Mouse (Mus musculus): ENCODE results near the gene Gtf2i. TPM values are rescaled to one million over a fixed set of nuclear protein-coding genes. Genes with fewer than 3 reads are reported as not detected.

Gene Gtf2i
- total RNA-seq, 2 experiments from 2014 or later, result 188 to 206 TPM

GRCm38 (mm10) chr5:134248608-134249244 is 65.8 kb downstream of the Gtf2i start:
- no peak for DNase-seq (ENCODE audit: low spot score in 2 of 2)

- no peak for DNase-seq (ENCODE audit: low spot score in 2 of 2)
These were observed 68.4 kb downstream of the Gtf2i start for GRCm38 (mm10) chr5:134246146-134246545.

- DNase-seq (ENCODE audit: low spot score in 2 of 2), result no peak
These were observed 69.7 kb downstream of the Gtf2i start for GRCm38 (mm10) chr5:134244890-134245289.

GRCm38 (mm10) chr5:134243661-134244436 is 70.7 kb downstream of the Gtf2i start:
- DNase-seq (ENCODE audit: low spot score in 2 of 2), result no peak

GRCm38 (mm10) chr5:134241831-134242230 is 72.7 kb downstream of the Gtf2i start:
- DNase-seq (ENCODE audit: low spot score in 2 of 2), result no peak

GRCm38 (mm10) chr5:134237936-134238760 is 76.4 kb downstream of the Gtf2i start:
- peak in 1 of 2 experiments; percentile 39 for DNase-seq (ENCODE audit: low spot score in 2 of 2)

GRCm38 (mm10) chr5:134237508-134237907 is 77.1 kb downstream of the Gtf2i start:
- no peak for DNase-seq (ENCODE audit: low spot score in 2 of 2)

- DNase-seq (ENCODE audit: low spot score in 2 of 2), result no peak
These were observed 77.8 kb downstream of the Gtf2i start for GRCm38 (mm10) chr5:134236796-134237195.

- DNase-seq (ENCODE audit: low spot score in 2 of 2), result no peak
These were observed 78.3 kb downstream of the Gtf2i start for GRCm38 (mm10) chr5:134236241-134236640.

- peak; percentile 66 to 68 for DNase-seq (ENCODE audit: low spot score in 2 of 2)
These were observed 79.4 kb downstream of the Gtf2i start for GRCm38 (mm10) chr5:134235111-134235510.

- no peak for DNase-seq (ENCODE audit: low spot score in 2 of 2)
These were observed 80.4 kb downstream of the Gtf2i start for GRCm38 (mm10) chr5:134234205-134234604.

- DNase-seq (ENCODE audit: low spot score in 2 of 2), result no peak
These were observed 81.3 kb downstream of the Gtf2i start for GRCm38 (mm10) chr5:134233244-134233651.

- DNase-seq (ENCODE audit: low spot score in 2 of 2), result no peak
These were observed 82.0 kb downstream of the Gtf2i start for GRCm38 (mm10) chr5:134232568-134232967.

- no peak for DNase-seq (ENCODE audit: low spot score in 2 of 2)
These were observed 82.4 kb downstream of the Gtf2i start for GRCm38 (mm10) chr5:134232111-134232510.

GRCm38 (mm10) chr5:134231376-134231775 is 83.2 kb downstream of the Gtf2i start:
- DNase-seq (ENCODE audit: low spot score in 2 of 2), result no peak

GRCm38 (mm10) chr5:134229391-134229790 is 85.2 kb downstream of the Gtf2i start, which contains the start of gene Ncf1:
Gene Ncf1, minus strand, starts transcription at chr5:134229625.
- DNase-seq (ENCODE audit: low spot score in 2 of 2), result no peak

GRCm38 (mm10) chr5:134228249-134228638 is 86.3 kb downstream of the Gtf2i start:
- no peak for DNase-seq (ENCODE audit: low spot score in 2 of 2)

GRCm38 (mm10) chr5:134227574-134228248 is 86.8 kb downstream of the Gtf2i start:
- peak; percentile 53 to 54 for DNase-seq (ENCODE audit: low spot score in 2 of 2)

GRCm38 (mm10) chr5:134226946-134227345 is 87.6 kb downstream of the Gtf2i start:
- DNase-seq (ENCODE audit: low spot score in 2 of 2), result no peak

- no peak for DNase-seq (ENCODE audit: low spot score in 2 of 2)
These were observed 89.3 kb downstream of the Gtf2i start for GRCm38 (mm10) chr5:134225110-134225901.
